Mouse (Mus musculus) neural tube, embryonic 11.5 days (tissue): ENCODE measurements at regions not wholly inside any gene's neighbourhood (a gene's known extent, or its start where the extent isn't known, plus 50 kb on each side); places are given as distances from the start of the nearest gene placed in this dataset.

Experiments
- ATAC-seq: fragments of 200-750 bp; cut with Nextera tagmentation; 2 replicates; pipeline ENCODE4 v1.8.0; 2017; ENCODE audit warnings: moderate number of reproducible peaks, mild to moderate bottlenecking, moderate TSS enrichment, moderate library complexity; ENCODE audit not compliant: insufficient read depth, low FRiP score, low TSS enrichment
- DNase-seq: peaks from one replicate; pipeline ENCODE4 v3.0.0-alpha.2; 2015; ENCODE audit warnings: low spot score
- H3K27ac ChIP-seq: fragments of 300-500 bp; sonication (generic); 2 replicates; pipeline ENCODE4 v1.5.1; 2014; ENCODE audit warnings: low read depth, mild to moderate bottlenecking, low read length
- H3K27me3 ChIP-seq: fragments of 300-500 bp; sonication (generic); 2 replicates; pipeline ENCODE4 v1.6.1; 2014; ENCODE audit warnings: mild to moderate bottlenecking, low read length, mixed read lengths; ENCODE audit not compliant: control insufficient read depth, insufficient read depth
- H3K36me3 ChIP-seq: fragments of 300-500 bp; sonication (generic); 2 replicates; pipeline ENCODE4 v1.6.1; 2014; ENCODE audit warnings: mild to moderate bottlenecking, low read length, moderate library complexity, mixed read lengths; ENCODE audit not compliant: control insufficient read depth, insufficient read depth
- H3K4me1 ChIP-seq: fragments of 300-500 bp; sonication (generic); 2 replicates; pipeline ENCODE4 v1.6.1; 2014; ENCODE audit warnings: low read length, mixed read lengths; ENCODE audit not compliant: control insufficient read depth, insufficient read depth
- H3K4me2 ChIP-seq: fragments of 300-500 bp; sonication (generic); 2 replicates; pipeline ENCODE4 v1.6.1; 2014; ENCODE audit warnings: low read depth, mild to moderate bottlenecking, moderate library complexity
- H3K4me3 ChIP-seq: fragments of 300-500 bp; sonication (generic); 2 replicates; pipeline ENCODE4 v1.5.1; 2014; ENCODE audit warnings: low read depth, low read length
- H3K9ac ChIP-seq: fragments of 300-500 bp; sonication (generic); 2 replicates; pipeline ENCODE4 v1.6.1; 2014; ENCODE audit warnings: mild to moderate bottlenecking, low read length
- H3K9me3 ChIP-seq: fragments of 300-500 bp; sonication (generic); 2 replicates; pipeline ENCODE4 v1.6.1; 2016; ENCODE audit warnings: low read length; ENCODE audit not compliant: control insufficient read depth
- WGBS: fragments of 180-500 bp; shearing (Covaris S2); extraction: QIAGEN DNeasy Blood & Tissue Kit; methylation state at CpG from one replicate; pipeline ENCODE4 v1.1.7; 2014; 5-methylcytosine and 5-hydroxymethylcytosine counted together

DNA sequence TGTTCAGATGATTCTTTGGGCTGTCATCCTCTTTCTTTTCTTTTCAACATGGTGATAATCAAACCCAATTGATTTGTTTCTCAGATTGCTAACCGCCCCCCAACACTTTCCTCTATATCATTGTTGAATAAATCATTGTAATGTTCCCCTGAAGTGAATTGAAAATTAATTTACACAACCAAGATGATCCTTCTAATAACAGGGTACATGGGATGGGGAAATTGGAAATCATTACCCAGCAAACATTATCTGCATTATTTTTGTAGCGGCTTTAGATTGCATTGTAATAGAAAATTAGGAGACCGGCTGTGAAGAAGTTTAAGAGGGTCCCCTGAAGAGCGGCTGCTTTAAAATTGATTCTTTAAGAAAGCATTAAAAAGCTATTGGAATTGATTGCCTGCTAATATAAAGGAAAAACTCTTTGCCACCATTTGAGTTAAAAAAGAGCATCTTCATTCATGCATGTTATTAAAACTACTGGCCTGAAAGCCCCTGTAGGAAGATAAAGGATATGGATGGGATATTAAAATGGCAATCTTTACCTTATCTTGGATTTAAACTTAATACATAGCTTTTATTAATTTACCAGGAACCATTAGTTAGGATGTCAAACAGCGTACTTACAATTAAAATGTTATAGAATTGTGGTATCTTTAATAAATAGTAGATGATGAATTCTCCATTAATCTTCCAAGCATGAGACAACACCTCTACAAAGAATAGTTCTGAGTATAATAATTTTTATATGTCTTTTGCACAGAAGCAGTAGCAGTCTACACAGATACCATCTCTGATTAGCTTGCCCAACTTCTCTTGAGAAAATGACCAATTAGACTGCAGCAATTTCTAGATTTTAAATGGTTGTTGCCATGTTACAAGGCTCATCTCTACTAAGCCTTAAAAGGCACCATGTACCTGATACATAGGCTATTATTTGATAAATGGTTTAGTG, 127.0 kb upstream of the Hs3st5 start:
- Histone ChIP-seq H3K27ac (no peak overlapping the region), H3K9ac (no peak overlapping the region), H3K4me1 (no peaks in the 10 kb centered on the region), H3K4me3 (no peak overlapping the region), H3K4me2 (no peak overlapping the region), H3K36me3 (no peaks in the 10 kb centered on the region), H3K9me3 (no peaks in the 10 kb centered on the region), H3K27me3 (no peaks in the 10 kb centered on the region)
- ATAC-seq: 0 out of 2 replicates have a peak, but pooled peaks have one; percentile 13
- no peak for DNase-seq
- 86% methylated on average over 5 of the region's 5 CpGs for WGBS

DNA sequence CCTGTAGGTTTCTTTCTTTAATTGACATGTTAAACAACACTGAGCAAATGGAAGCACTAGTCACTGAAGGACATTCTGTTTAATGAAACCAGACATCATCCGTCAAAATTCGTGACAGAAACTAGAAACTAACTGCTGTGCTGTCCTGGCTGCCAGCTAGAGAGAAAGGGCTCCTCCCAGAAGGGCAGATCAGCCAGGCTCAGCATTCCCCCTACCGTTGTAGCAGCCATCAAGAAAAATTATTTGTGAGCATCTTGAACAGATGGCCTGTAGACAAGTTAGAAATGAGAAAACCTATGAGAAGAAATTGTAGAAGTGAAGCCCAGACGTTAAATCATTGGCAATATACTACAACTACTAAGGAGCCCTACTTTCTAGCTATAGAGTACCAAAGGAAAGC, 123.3 kb upstream of the Hs3st5 start:
- no peak for DNase-seq
- H3K4me1 ChIP-seq: no peaks in the 10 kb centered on the region
- no peaks in the 10 kb centered on the region for H3K36me3 ChIP-seq
- ATAC-seq: no peak
- H3K9ac ChIP-seq: no peak overlapping the region
- H3K4me2 ChIP-seq: no peak overlapping the region
- no peaks in the 10 kb centered on the region for H3K9me3 ChIP-seq
- H3K27me3 ChIP-seq: no peaks in the 10 kb centered on the region
- WGBS: 69% methylated on average over 4 of the region's 4 CpGs
- no peak overlapping the region for H3K4me3 ChIP-seq
- H3K27ac ChIP-seq: no peak overlapping the region

DNA sequence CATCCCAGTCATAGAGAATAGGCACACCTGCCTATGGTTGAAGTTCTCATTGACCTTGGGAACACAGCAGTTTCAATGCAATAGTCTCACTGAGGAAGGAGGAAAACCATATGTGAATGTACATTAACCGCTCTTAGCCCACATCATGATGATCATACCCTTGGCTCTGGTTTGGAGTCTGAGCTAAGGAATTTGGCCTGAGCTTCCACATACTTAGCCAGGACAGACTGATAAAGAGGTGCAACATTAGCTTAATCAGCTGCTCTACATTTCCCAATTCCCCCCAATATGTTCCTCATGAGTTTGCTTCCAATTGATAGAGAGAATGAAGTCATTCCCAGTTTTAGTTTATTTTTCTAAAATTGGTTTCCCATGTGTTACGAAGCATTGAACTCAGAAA, 116.6 kb upstream of the Hs3st5 start:
- H3K4me1 ChIP-seq: no peaks in the 10 kb centered on the region
- no peaks in the 10 kb centered on the region for H3K27me3 ChIP-seq
- no peaks in the 10 kb centered on the region for H3K36me3 ChIP-seq
- WGBS: 95% methylated on average over 2 of the region's 2 CpGs
- no peak overlapping the region for H3K9ac ChIP-seq
- ATAC-seq (no peak), DNase-seq (no peak)
- no peak overlapping the region for H3K27ac ChIP-seq
- no peak overlapping the region for H3K4me2 ChIP-seq
- no peak overlapping the region for H3K4me3 ChIP-seq
- no peaks in the 10 kb centered on the region for H3K9me3 ChIP-seq

DNA sequence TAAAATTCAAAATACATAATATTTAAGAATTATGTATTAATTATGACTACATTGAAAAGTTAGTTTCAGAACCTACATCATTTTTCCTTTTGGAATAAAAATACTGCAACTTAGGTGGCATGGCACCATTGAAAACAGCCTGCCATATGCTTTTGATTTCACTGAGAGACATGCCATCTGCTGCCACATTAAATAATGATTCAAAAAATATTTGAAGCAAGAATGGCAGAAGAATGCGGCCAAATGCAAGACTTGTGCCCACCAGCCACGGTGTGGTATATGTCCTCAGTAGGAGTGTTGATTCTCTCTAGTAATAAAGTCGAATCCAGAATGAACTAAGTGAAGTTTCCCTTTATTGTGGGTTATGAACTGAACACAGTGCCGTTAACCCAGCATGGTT, 113.0 kb upstream of the Hs3st5 start:
- Histone ChIP-seq H3K4me1 (no peaks in the 10 kb centered on the region), H3K4me3 (no peak overlapping the region), H3K4me2 (no peak overlapping the region), H3K27ac (no peak overlapping the region), H3K36me3 (no peaks in the 10 kb centered on the region), H3K9me3 (no peaks in the 10 kb centered on the region), H3K27me3 (no peaks in the 10 kb centered on the region), H3K9ac (no peak overlapping the region)
- WGBS: 88% methylated on average over 4 of the region's 4 CpGs
- DNase-seq (no peak), ATAC-seq (no peak)

DNA sequence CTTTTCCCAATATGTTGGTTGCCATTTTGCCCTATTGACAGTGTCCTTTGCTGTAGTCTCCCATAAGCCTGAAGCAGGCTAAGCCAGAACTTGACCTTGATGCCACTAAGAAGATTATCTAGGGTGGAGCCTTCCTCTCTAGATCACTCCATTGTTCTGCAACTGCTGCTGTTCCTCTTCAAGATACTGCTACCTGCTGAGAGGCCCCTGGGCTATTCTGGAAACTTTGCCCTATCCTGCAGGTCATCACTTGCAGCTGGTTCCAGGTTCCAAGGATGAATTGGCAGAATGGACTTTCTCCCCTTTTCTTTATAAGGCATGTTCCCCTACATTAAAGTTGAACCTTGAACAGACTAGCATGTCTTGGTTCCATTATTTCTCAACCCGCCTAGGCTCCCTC, 110.0 kb upstream of the Hs3st5 start:
- H3K4me3 ChIP-seq: no peak overlapping the region
- DNase-seq: no peak

DNA sequence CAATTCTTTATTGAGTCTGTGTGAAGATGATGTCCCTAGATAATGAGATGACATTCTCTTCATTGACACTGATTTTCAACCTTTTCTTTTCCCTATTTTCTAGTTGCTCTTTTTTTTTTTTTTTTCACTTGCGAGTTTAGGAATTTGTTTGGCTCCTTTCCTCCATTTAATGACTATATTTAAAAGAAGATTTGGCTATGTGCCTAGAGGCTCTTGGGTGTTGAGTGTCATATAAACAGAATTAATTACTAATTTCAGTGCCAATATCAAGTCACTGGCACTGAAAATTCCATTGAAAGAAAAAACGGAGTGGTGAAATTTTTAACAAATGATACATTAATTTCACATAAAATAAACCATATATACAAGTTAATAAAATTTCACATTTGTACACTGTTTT, 98.6 kb upstream of the Hs3st5 start:
- Histone ChIP-seq H3K4me3 (no peak overlapping the region), H3K4me1 (no peaks in the 10 kb centered on the region), H3K9ac (no peak overlapping the region), H3K36me3 (no peaks in the 10 kb centered on the region), H3K9me3 (no peaks in the 10 kb centered on the region), H3K27me3 (no peaks in the 10 kb centered on the region), H3K4me2 (no peak overlapping the region), H3K27ac (no peak overlapping the region)
- DNase-seq (no peak), ATAC-seq (no peak)
- WGBS: 87% methylated on average over 2 of the region's 2 CpGs

More for the DNA sequence above, 110.0 kb upstream of the Hs3st5 start:
- H3K9me3 ChIP-seq: no peaks in the 10 kb centered on the region
- WGBS: 88% methylated on average over 1 of the region's 1 CpGs
- H3K36me3 ChIP-seq: no peaks in the 10 kb centered on the region
- no peak overlapping the region for H3K4me2 ChIP-seq
- H3K27me3 ChIP-seq: no peaks in the 10 kb centered on the region
- no peak overlapping the region for H3K27ac ChIP-seq
- H3K4me1 ChIP-seq: no peaks in the 10 kb centered on the region
- H3K9ac ChIP-seq: no peak overlapping the region
- ATAC-seq: no peak

DNA sequence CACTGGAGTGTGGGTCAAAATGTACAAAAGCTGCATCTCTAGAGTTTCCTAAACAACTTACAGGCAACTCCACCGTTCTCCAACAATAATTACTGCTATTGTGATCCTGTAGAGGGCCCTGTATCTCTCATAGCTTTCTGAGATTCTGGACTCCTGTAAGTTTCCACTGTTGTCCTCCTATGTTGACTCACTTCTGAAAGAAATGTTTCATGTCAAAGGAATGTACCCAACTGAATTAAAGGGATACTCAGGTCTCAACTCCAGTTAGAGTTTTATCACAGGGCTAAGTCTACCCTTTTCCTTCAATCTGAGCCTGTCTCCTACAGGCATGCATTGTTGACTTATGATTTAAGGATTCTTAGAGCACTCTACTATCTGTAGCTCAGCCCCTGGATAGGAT, 75.3 kb upstream of the Hs3st5 start:
- no peaks in the 10 kb centered on the region for H3K4me1 ChIP-seq
- no peak for DNase-seq
- H3K9me3 ChIP-seq: no peaks in the 10 kb centered on the region
- no peak overlapping the region for H3K9ac ChIP-seq
- no peaks in the 10 kb centered on the region for H3K27me3 ChIP-seq
- no peak overlapping the region for H3K4me3 ChIP-seq
- WGBS: 88% methylated on average over 1 of the region's 1 CpGs
- no peak overlapping the region for H3K4me2 ChIP-seq
- ATAC-seq: no peak
- H3K36me3 ChIP-seq: no peaks in the 10 kb centered on the region
- H3K27ac ChIP-seq: no peak overlapping the region

DNA sequence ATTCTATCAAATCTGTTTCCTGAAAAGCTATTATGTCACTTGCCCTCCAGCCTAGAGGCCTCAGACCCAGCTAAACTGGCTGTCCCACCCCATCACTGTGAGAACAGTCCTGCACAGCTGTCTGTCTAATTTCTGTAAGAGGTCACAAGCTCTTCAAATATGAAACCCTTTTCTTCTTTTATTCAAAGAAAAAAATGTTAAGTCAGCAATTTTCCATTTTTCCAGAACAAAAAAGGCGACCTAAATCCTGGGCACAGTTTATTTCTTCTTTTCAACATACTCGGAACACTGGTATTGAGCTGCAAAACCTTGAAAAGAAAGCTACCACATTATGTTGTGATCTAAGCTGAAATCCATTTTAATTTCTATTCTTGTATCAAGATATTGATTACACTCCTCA, 69.2 kb upstream of the Hs3st5 start:
- no peak overlapping the region for H3K27ac ChIP-seq
- no peak overlapping the region for H3K4me2 ChIP-seq
- H3K36me3 ChIP-seq: no peaks in the 10 kb centered on the region
- H3K27me3 ChIP-seq: no peaks in the 10 kb centered on the region
- H3K4me3 ChIP-seq: no peak overlapping the region
- 77% methylated on average over 2 of the region's 2 CpGs for WGBS
- H3K4me1 ChIP-seq: no peaks in the 10 kb centered on the region
- ATAC-seq (no peak), DNase-seq (no peak)
- no peak overlapping the region for H3K9ac ChIP-seq
- no peaks in the 10 kb centered on the region for H3K9me3 ChIP-seq
